Mouse (Mus musculus) MEL (cell line): ENCODE data around the gene Foxd1. TPM values are rescaled to one million over a fixed set of nuclear protein-coding genes. Genes with fewer than 3 reads are reported as not detected.

Experiments used
- DNase-seq: peaks from one replicate; pipeline ENCODE4 v3.0.0; 2011; ENCODE audit warnings: low read depth, low spot score
- H3K27ac ChIP-seq: 2 replicates; pipeline ENCODE4 v1.5.1; 2012; ENCODE audit warnings: low read depth, mild to moderate bottlenecking, control low read depth, low read length, moderate library complexity; ENCODE audit not compliant: control insufficient read depth
- H3K27me3 ChIP-seq, 2 experiments: fragments of 150-350 bp in 1 of 2; sonication (generic) in 1 of 2; 2 replicates each; pipeline ENCODE4 v1.6.1; 2012; ENCODE audit warnings: low read length in 2 of 2, mild to moderate bottlenecking in 2 of 2, improper control_type of control experiment in 1 of 2, moderate library complexity in 1 of 2; ENCODE audit not compliant: insufficient read depth in 2 of 2, control insufficient read depth in 1 of 2
- H3K36me3 ChIP-seq, 2 experiments: 2 replicates each; pipeline ENCODE4 v1.6.1; 2012 to 2014; ENCODE audit warnings: low read length in 2 of 2, improper control_type of control experiment in 1 of 2, inconsistent platforms in 1 of 2, mild to moderate bottlenecking in 1 of 2; ENCODE audit not compliant: insufficient read depth in 2 of 2, control insufficient read depth in 1 of 2
- H3K4me1 ChIP-seq, 2 experiments: fragments of 150-350 bp in 1 of 2; sonication (generic) in 1 of 2; 2 replicates each; pipeline ENCODE4 v1.6.1; 2012; ENCODE audit warnings: low read length in 2 of 2, improper control_type of control experiment in 1 of 2, mild to moderate bottlenecking in 1 of 2; ENCODE audit not compliant: insufficient read depth in 2 of 2, control insufficient read depth in 1 of 2
- H3K4me3 ChIP-seq, 2 experiments: fragments of 150-350 bp in 1 of 2; sonication (generic) in 1 of 2; 2 replicates each; pipeline ENCODE4 v1.5.1; 2012; ENCODE audit warnings: low read depth in 2 of 2, low read length in 2 of 2, mild to moderate bottlenecking in 2 of 2, moderate library complexity in 2 of 2, control low read depth in 1 of 2, improper control_type of control experiment in 1 of 2; ENCODE audit not compliant: control insufficient read depth in 1 of 2, insufficient read depth in 1 of 2
- H3K79me2 ChIP-seq: 2 replicates; pipeline ENCODE4 v1.6.1; 2012; ENCODE audit warnings: mild to moderate bottlenecking, low read length, moderate library complexity; ENCODE audit not compliant: control insufficient read depth, poor library complexity, insufficient read depth
- H3K9ac ChIP-seq: 2 replicates; pipeline ENCODE4 v1.6.1; 2012; ENCODE audit warnings: low read depth, mild to moderate bottlenecking, control low read depth, low read length, moderate library complexity; ENCODE audit not compliant: control insufficient read depth, poor library complexity, severe bottlenecking
- H3K9me3 ChIP-seq: fragments of 150-350 bp; sonication (generic); replicated peaks from 2 replicates; pipeline ENCODE4 v1.6.1; 2012; ENCODE audit warnings: mild to moderate bottlenecking, low read length, improper control_type of control experiment, moderate library complexity; ENCODE audit not compliant: insufficient read depth
- BHLHE40 ChIP-seq: IDR thresholded peaks from 2 replicates; pipeline ENCODE4 v1.6.1; 2012; ENCODE audit warnings: low read depth, mild to moderate bottlenecking, inconsistent platforms, low read length, improper control_type of control experiment, borderline replicate concordance
- CHD1 ChIP-seq: IDR thresholded peaks from 2 replicates; pipeline ENCODE4 v1.6.1; 2012; ENCODE audit warnings: low read depth, mild to moderate bottlenecking, inconsistent platforms, low read length, improper control_type of control experiment
- CHD2 ChIP-seq: IDR thresholded peaks from 2 replicates; pipeline ENCODE4 v1.6.1; 2011; ENCODE audit warnings: low read length, improper control_type of control experiment
- ELF1 ChIP-seq: IDR thresholded peaks from 2 replicates; pipeline ENCODE4 v1.6.1; 2014; ENCODE audit warnings: low read depth, mild to moderate bottlenecking, inconsistent platforms, low read length, improper control_type of control experiment, moderate library complexity
- ETS1 ChIP-seq: IDR thresholded peaks from 2 replicates; pipeline ENCODE4 v1.6.1; 2012; ENCODE audit warnings: low read depth, mild to moderate bottlenecking, inconsistent platforms, low read length, improper control_type of control experiment, moderate library complexity
- GABPA ChIP-seq: IDR thresholded peaks from 2 replicates; pipeline ENCODE4 v1.6.1; 2012; ENCODE audit warnings: low read depth, mild to moderate bottlenecking, inconsistent platforms, low read length, improper control_type of control experiment, moderate library complexity
- JUND ChIP-seq: IDR thresholded peaks from 2 replicates; pipeline ENCODE4 v1.6.1; 2011; ENCODE audit warnings: low read depth, mild to moderate bottlenecking, improper control_type of control experiment, low read length
- KAT2A ChIP-seq: conservative IDR thresholded peaks from 2 replicates; pipeline ENCODE4 v1.6.1; 2012; ENCODE audit warnings: low read depth, low read length, improper control_type of control experiment, inconsistent platforms
- MAFK ChIP-seq: IDR thresholded peaks from 2 replicates; pipeline ENCODE4 v1.6.1; 2011; ENCODE audit warnings: low read depth, mild to moderate bottlenecking, low read length, improper control_type of control experiment, borderline replicate concordance
- MAX ChIP-seq: IDR thresholded peaks from 2 replicates; pipeline ENCODE4 v1.6.1; 2011; ENCODE audit warnings: low read length, improper control_type of control experiment
- MAZ ChIP-seq: IDR thresholded peaks from 2 replicates; pipeline ENCODE4 v1.6.1; 2012; ENCODE audit warnings: low read depth, mild to moderate bottlenecking, inconsistent platforms, low read length, improper control_type of control experiment
- MXI1 ChIP-seq: IDR thresholded peaks from 2 replicates; pipeline ENCODE4 v1.6.1; 2011; ENCODE audit warnings: mild to moderate bottlenecking, low read depth, low read length, improper control_type of control experiment
- NELFE ChIP-seq: IDR thresholded peaks from 2 replicates; pipeline ENCODE4 v1.6.1; 2011; ENCODE audit warnings: low read depth, low read length, improper control_type of control experiment
- POLR2AphosphoS2 ChIP-seq: IDR thresholded peaks from 2 replicates; pipeline ENCODE4 v1.6.1; 2011; ENCODE audit warnings: low read length, improper control_type of control experiment
- RAD21 ChIP-seq: IDR thresholded peaks from 2 replicates; pipeline ENCODE4 v1.6.1; 2011; ENCODE audit warnings: mild to moderate bottlenecking, low read depth, low read length, improper control_type of control experiment
- RCOR1 ChIP-seq: IDR thresholded peaks from 2 replicates; pipeline ENCODE4 v1.6.1; 2012; ENCODE audit warnings: low read depth, mild to moderate bottlenecking, inconsistent platforms, low read length, improper control_type of control experiment
- SIN3A ChIP-seq: IDR thresholded peaks from 2 replicates; pipeline ENCODE4 v1.6.1; 2012; ENCODE audit warnings: low read length, improper control_type of control experiment, inconsistent platforms
- SMC3 ChIP-seq: IDR thresholded peaks from 2 replicates; pipeline ENCODE4 v1.6.1; 2011; ENCODE audit warnings: low read depth, low read length, improper control_type of control experiment
- TCF12 ChIP-seq: IDR thresholded peaks from 2 replicates; pipeline ENCODE4 v1.6.1; 2014; ENCODE audit warnings: low read depth, mild to moderate bottlenecking, inconsistent platforms, low read length, improper control_type of control experiment, moderate library complexity
- UBTF ChIP-seq: IDR thresholded peaks from 2 replicates; pipeline ENCODE4 v1.6.1; 2012; ENCODE audit warnings: low read depth, mild to moderate bottlenecking, inconsistent platforms, low read length, improper control_type of control experiment, moderate library complexity, borderline replicate concordance; ENCODE audit not compliant: insufficient read depth
- USF1 ChIP-seq: IDR thresholded peaks from 2 replicates; pipeline ENCODE4 v1.6.1; 2014; ENCODE audit warnings: low read depth, mild to moderate bottlenecking, inconsistent platforms, low read length, improper control_type of control experiment, moderate library complexity
- ZC3H11A ChIP-seq: IDR thresholded peaks from 2 replicates; pipeline ENCODE4 v1.6.1; 2012; ENCODE audit warnings: low read depth, mild to moderate bottlenecking, inconsistent platforms, low read length, improper control_type of control experiment
- ZMIZ1 ChIP-seq: IDR thresholded peaks from 2 replicates; pipeline ENCODE4 v1.6.1; 2012; ENCODE audit warnings: low read depth, mild to moderate bottlenecking, inconsistent platforms, low read length, improper control_type of control experiment, moderate library complexity
- ZNF384 ChIP-seq: IDR thresholded peaks from 2 replicates; pipeline ENCODE4 v1.6.1; 2012; ENCODE audit warnings: low read depth, mild to moderate bottlenecking, inconsistent platforms, low read length, improper control_type of control experiment
- polyA plus RNA-seq, 2 experiments: library from polyadenylated mRNA; stranded (reverse) in 1 of 2; unstranded in 1 of 2; fragments of >175 nt in 1 of 2; fragments of >200 nt in 1 of 2; gene quantifications; 2 replicates each; pipeline versions ENCODE4 v1.2.1 to v1.2.4; 2012; ENCODE audit warnings: low replicate concordance in 2 of 2, low read depth in 1 of 2; ENCODE audit not compliant: insufficient read length in 2 of 2, insufficient read depth in 1 of 2, missing spikeins in 1 of 2
- total RNA-seq: library from RNA; depleted of rRNA; stranded (reverse); fragments of 300-350 nt; gene quantifications from 2 replicates; pipeline ENCODE4 v1.2.3, GENCODE M21; 2012

The Foxd1 gene
- total and polyA plus RNA-seq, 3 experiments: not detected

GRCm38 (mm10) chr13:98358424-98359181, 4.6 kb downstream of the Foxd1 start:
- no peak overlapping the region for H3K27ac ChIP-seq
- H3K4me1 ChIP-seq: no peaks in the 10 kb centered on the region
- no peaks in the 10 kb centered on the region for H3K27me3 ChIP-seq
- H3K9me3 ChIP-seq: no peaks in the 10 kb centered on the region
- no peak overlapping the region for H3K9ac ChIP-seq
- H3K79me2 ChIP-seq: no peaks in the 10 kb centered on the region
- TF ChIP-seq ETS1 (no peak), JUND (no peak), ZC3H11A (no peak), ZNF384 (no peak), MAX (no peak), GABPA (no peak), ELF1 (no peak), MAZ (no peak), SMC3 (no peak), KAT2A (no peak), CHD2 (no peak), RCOR1 (no peak), NELFE (no peak), ZMIZ1 (no peak), RAD21 (no peak), USF1 (no peak), TCF12 (no peak), SIN3A (no peak), BHLHE40 (no peak)
- no peaks in the 10 kb centered on the region for H3K36me3 ChIP-seq
- H3K4me3 ChIP-seq: no peak overlapping the region
- DNase-seq: no peak

DNA sequence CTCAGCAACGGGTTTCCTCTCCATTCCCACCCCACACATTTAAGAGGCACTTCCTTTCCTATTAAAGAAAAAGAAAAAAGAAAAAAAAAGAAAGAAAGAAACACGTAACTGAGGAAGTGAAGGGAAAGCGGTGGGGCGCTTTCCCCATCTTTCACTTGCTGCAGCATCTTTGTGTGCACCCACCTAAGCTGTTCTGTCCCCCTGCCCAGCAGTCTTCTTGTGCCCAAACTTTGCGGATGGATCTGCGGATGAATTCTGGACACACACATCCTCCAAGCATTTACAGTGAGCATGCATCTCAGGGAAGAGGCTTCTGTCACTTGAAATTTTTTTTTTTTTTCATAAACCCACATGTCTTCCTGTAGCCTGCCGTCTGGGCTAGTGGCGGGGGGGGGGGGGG, 5.3 kb downstream of the Foxd1 start:
- no peak for DNase-seq
- Histone ChIP-seq H3K27ac (no peak overlapping the region), H3K36me3 (no peaks in the 10 kb centered on the region), H3K4me3 (no peak overlapping the region)
- no peak for TF ChIP-seq GABPA
- TF ChIP-seq POLR2AphosphoS2: no peak
- no peak for TF ChIP-seq MXI1
- TF ChIP-seq MAFK: no peak
- TF ChIP-seq UBTF: no peak
- no peak for TF ChIP-seq CHD1
- TF ChIP-seq, all 39 proteins: peak for 0
- H3K9ac ChIP-seq: no peak overlapping the region
- no peaks in the 10 kb centered on the region for H3K27me3 ChIP-seq
- no peaks in the 10 kb centered on the region for H3K4me1 ChIP-seq
- H3K9me3 ChIP-seq: no peaks in the 10 kb centered on the region
- H3K79me2 ChIP-seq: no peaks in the 10 kb centered on the region
